Mouse (Mus musculus): ENCODE measurements around the gene Epn3. TPM values are rescaled to one million over a fixed set of nuclear protein-coding genes. Genes with fewer than 3 reads are reported as not detected.

Gene Epn3
- polyA plus RNA-seq, 1 experiment from 2014 or later = 48.0 TPM

- CTCF ChIA-PET = interaction anchor here (1.0 to 1.9 kb wide), 3 partner anchors 9 to 90 kb away, joined by 3 to 4 read pairs (median 4); partner anchors contain the start of genes Lrrc59, Rsad1 and Spata20
- H3K27me3 ChIP-seq = no peaks in the 10 kb centered on the region
- in situ Hi-C loops (cut with MboI; ENCODE audit: low pct_unique_long_range_greater_than_20kb) = loop anchor here (5.0 kb wide), 3 partner anchors 37 to 202 kb away; no protein-coding TSS in a partner anchor
- no peak for ATAC-seq
- POLR2A ChIA-PET = interaction anchor here (0.6 kb wide), 1 partner anchor 241 kb away, joined by 3 read pairs; no protein-coding TSS in a partner anchor
- no peak for TF ChIP-seq CTCF (IDR thresholded peaks at IDR 0.05)
- DNase-seq (ENCODE audit: low read depth, low spot score) = no peak
Measured at GRCm38 (mm10) chr11:94539761-94540160, 40.0 kb upstream of the Epn3 start.

- DNase-seq (ENCODE audit: low read depth, low spot score) = no peak
- POLR2A ChIA-PET = no interaction called here
Measured at GRCm38 (mm10) chr11:94538733-94539292, 39.0 kb upstream of the Epn3 start.

GRCm38 (mm10) chr11:94533171-94533570 is 33.4 kb upstream of the Epn3 start:
- TF ChIP-seq CTCF (IDR thresholded peaks at IDR 0.05) = no peak
- CTCF ChIA-PET = interaction anchor here (1.1 to 1.8 kb wide), 2 partner anchors 33 to 47 kb away, joined by 3 to 8 read pairs; partner anchors contain the start of genes Epn3 and Spata20
- ATAC-seq = no peak
- H3K27me3 ChIP-seq = no peaks in the 10 kb centered on the region
- in situ Hi-C loops (cut with MboI; ENCODE audit: low pct_unique_long_range_greater_than_20kb) = no loop called here
- DNase-seq (ENCODE audit: low read depth, low spot score) = no peak
- POLR2A ChIA-PET = interaction anchor here (1.1 kb wide), 1 partner anchor 21 kb away, joined by 3 read pairs; no protein-coding TSS in a partner anchor

More at GRCm38 (mm10) chr11:94538733-94539292, 39.0 kb upstream of the Epn3 start:
- H3K27me3 ChIP-seq = no peaks in the 10 kb centered on the region
- in situ Hi-C loops (cut with MboI; ENCODE audit: low pct_unique_long_range_greater_than_20kb) = loop anchor here (5.0 kb wide), 1 partner anchor 37 kb away; no protein-coding TSS in a partner anchor
- ATAC-seq = no peak
- CTCF ChIA-PET = interaction anchor here (1.0 to 1.9 kb wide), 4 partner anchors 10 to 134 kb away, joined by 3 to 4 read pairs (median 4); partner anchors contain the start of genes Lrrc59, Rsad1 and Spata20
- TF ChIP-seq CTCF (IDR thresholded peaks at IDR 0.05) = no peak

- in situ Hi-C loops (cut with MboI; ENCODE audit: low pct_unique_long_range_greater_than_20kb) = no loop called here
Measured at GRCm38 (mm10) chr11:94528879-94529278, 29.1 kb upstream of the Epn3 start.

GRCm38 (mm10) chr11:94526171-94526879 is 26.6 kb upstream of the Epn3 start:
- ChIA-PET POLR2A (no interaction called here), CTCF (interaction anchor here (0.9 to 1.1 kb wide), 2 partner anchors 13 to 26 kb away, joined by 3 read pairs; partner anchors contain the start of gene Epn3)
- no peak for ATAC-seq
- no peak for TF ChIP-seq CTCF (IDR thresholded peaks at IDR 0.05)
- in situ Hi-C loops (cut with MboI; ENCODE audit: low pct_unique_long_range_greater_than_20kb) = no loop called here
- no peak for DNase-seq (ENCODE audit: low read depth, low spot score)
- H3K27me3 ChIP-seq = no peaks in the 10 kb centered on the region

More at GRCm38 (mm10) chr11:94528879-94529278, 29.1 kb upstream of the Epn3 start:
- no peaks in the 10 kb centered on the region for H3K27me3 ChIP-seq
- POLR2A ChIA-PET = no interaction called here
- no peak for DNase-seq (ENCODE audit: low read depth, low spot score)
- CTCF ChIA-PET = interaction anchor here (0.8 kb wide), 1 partner anchor 11 kb away, joined by 3 read pairs; no protein-coding TSS in a partner anchor
- TF ChIP-seq CTCF (IDR thresholded peaks at IDR 0.05) = no peak
- no peak for ATAC-seq

GRCm38 (mm10) chr11:94521219-94521843 is 21.6 kb upstream of the Epn3 start, which contains the start of gene Mycbpap:
Mycbpap (minus strand) TSS chr11:94521742.
- TF ChIP-seq CTCF (IDR thresholded peaks at IDR 0.05) = no peak
- DNase-seq (ENCODE audit: low read depth, low spot score) (no peak), ATAC-seq (no peak)
- no peaks in the 10 kb centered on the region for H3K27me3 ChIP-seq
- ChIA-PET CTCF (no interaction called here), POLR2A (no interaction called here)
- in situ Hi-C loops (cut with MboI; ENCODE audit: low pct_unique_long_range_greater_than_20kb) = no loop called here

- ATAC-seq (no peak), DNase-seq (ENCODE audit: low read depth, low spot score) (no peak)
- TF ChIP-seq CTCF (IDR thresholded peaks at IDR 0.05) = no peak
- in situ Hi-C loops (cut with MboI; ENCODE audit: low pct_unique_long_range_greater_than_20kb) = no loop called here
- no peaks in the 10 kb centered on the region for H3K27me3 ChIP-seq
- CTCF ChIA-PET = interaction anchor here (0.9 to 2.7 kb wide), 4 partner anchors 10 to 36 kb away, joined by 3 to 8 read pairs (median 3); partner anchors contain the start of genes Epn3 and Rsad1
- POLR2A ChIA-PET = interaction anchor here (1.7 kb wide), 1 partner anchor 13 kb away, joined by 4 read pairs; the partner anchor contains the start of gene Epn3
Measured at GRCm38 (mm10) chr11:94513452-94513851, 13.7 kb upstream of the Epn3 start.

GRCm38 (mm10) chr11:94508976-94509375 is 9.2 kb upstream of the Epn3 start:
- no peak for TF ChIP-seq CTCF (IDR thresholded peaks at IDR 0.05)
- CTCF ChIA-PET = interaction anchor here (2.0 kb wide), 1 partner anchor 9 kb away, joined by 6 read pairs; the partner anchor contains the start of gene Epn3
- ATAC-seq (no peak), DNase-seq (ENCODE audit: low read depth, low spot score) (no peak)
- POLR2A ChIA-PET = no interaction called here
- in situ Hi-C loops (cut with MboI; ENCODE audit: low pct_unique_long_range_greater_than_20kb) = no loop called here
- no peaks in the 10 kb centered on the region for H3K27me3 ChIP-seq

GRCm38 (mm10) chr11:94501482-94501881 is 1.7 kb upstream of the Epn3 start:
- TF ChIP-seq CTCF (IDR thresholded peaks at IDR 0.05) = no peak
- no peaks in the 10 kb centered on the region for H3K27me3 ChIP-seq
- ChIA-PET POLR2A (no interaction called here), CTCF (interaction anchor here (2.5 kb wide), 1 partner anchor 15 kb away, joined by 10 read pairs; the partner anchor contains the start of gene Spata20)
- in situ Hi-C loops (cut with MboI; ENCODE audit: low pct_unique_long_range_greater_than_20kb) = loop anchor here (5.0 kb wide), 1 partner anchor 36 kb away; no protein-coding TSS in a partner anchor
- DNase-seq (ENCODE audit: low read depth, low spot score) (no peak), ATAC-seq (no peak)

- in situ Hi-C loops (cut with MboI; ENCODE audit: low pct_unique_long_range_greater_than_20kb) = loop anchor here (5.0 kb wide), 1 partner anchor 37 kb away; no protein-coding TSS in a partner anchor
Measured at GRCm38 (mm10) chr11:94500362-94500761, 588 bp upstream of the Epn3 start.

More at GRCm38 (mm10) chr11:94500362-94500761, 588 bp upstream of the Epn3 start:
- no peak for TF ChIP-seq CTCF (IDR thresholded peaks at IDR 0.05)
- DNase-seq (ENCODE audit: low read depth, low spot score) = no peak
- CTCF ChIA-PET = interaction anchor here (1.0 to 2.5 kb wide), 11 partner anchors 9 to 211 kb away, joined by 3 to 10 read pairs (median 4); partner anchors contain the start of genes Rsad1 and Spata20
- no peaks in the 10 kb centered on the region for H3K27me3 ChIP-seq
- POLR2A ChIA-PET = interaction anchor here (0.8 to 1.5 kb wide), 6 partner anchors 9 to 48 kb away, joined by 3 to 5 read pairs (median 4); no protein-coding TSS in a partner anchor
- ATAC-seq = no peak
